Mouse (Mus musculus) testis, adult 2 months (tissue): ENCODE results near the gene Olfr455.

Source experiments
- CTCF ChIP-seq: fragments of 200-500 bp; IDR thresholded peaks from 2 replicates; pipeline ENCODE4 v1.5.1; 2012; ENCODE audit warnings: low read depth, mild to moderate bottlenecking, inconsistent platforms, low read length, moderate library complexity; ENCODE audit not compliant: control insufficient read depth, insufficient read depth, insufficient replicate concordance
- POLR2A ChIP-seq: fragments of 200-500 bp; IDR thresholded peaks from 2 replicates; pipeline ENCODE4 v1.6.1; 2012; ENCODE audit warnings: low read depth, mild to moderate bottlenecking, inconsistent platforms, low read length, moderate library complexity; ENCODE audit not compliant: control insufficient read depth

GRCm38 (mm10) chr6:42545451-42545885 is 1.9 kb downstream of the Olfr455 start:
- TF ChIP-seq CTCF (no peak), POLR2A (no peak)
